Mouse (Mus musculus) bone marrow macrophage, adult 2 months (primary cell): ENCODE measurements around the gene Hira.
"Not testable (repeated sequence)": the region's sequence is repeated elsewhere in the genome, so short reads cannot be mapped to it uniquely, and the experiment has no call there.

Experiments used
- CTCF ChIP-seq: IDR thresholded peaks from 2 replicates; pipeline ENCODE4 v1.5.1; 2012; ENCODE audit warnings: low read depth, mild to moderate bottlenecking, low read length, moderate library complexity
- POLR2A ChIP-seq: IDR thresholded peaks from 2 replicates; pipeline ENCODE4 v1.6.1; 2012; ENCODE audit warnings: mild to moderate bottlenecking, low read depth, low read length, borderline replicate concordance

DNA sequence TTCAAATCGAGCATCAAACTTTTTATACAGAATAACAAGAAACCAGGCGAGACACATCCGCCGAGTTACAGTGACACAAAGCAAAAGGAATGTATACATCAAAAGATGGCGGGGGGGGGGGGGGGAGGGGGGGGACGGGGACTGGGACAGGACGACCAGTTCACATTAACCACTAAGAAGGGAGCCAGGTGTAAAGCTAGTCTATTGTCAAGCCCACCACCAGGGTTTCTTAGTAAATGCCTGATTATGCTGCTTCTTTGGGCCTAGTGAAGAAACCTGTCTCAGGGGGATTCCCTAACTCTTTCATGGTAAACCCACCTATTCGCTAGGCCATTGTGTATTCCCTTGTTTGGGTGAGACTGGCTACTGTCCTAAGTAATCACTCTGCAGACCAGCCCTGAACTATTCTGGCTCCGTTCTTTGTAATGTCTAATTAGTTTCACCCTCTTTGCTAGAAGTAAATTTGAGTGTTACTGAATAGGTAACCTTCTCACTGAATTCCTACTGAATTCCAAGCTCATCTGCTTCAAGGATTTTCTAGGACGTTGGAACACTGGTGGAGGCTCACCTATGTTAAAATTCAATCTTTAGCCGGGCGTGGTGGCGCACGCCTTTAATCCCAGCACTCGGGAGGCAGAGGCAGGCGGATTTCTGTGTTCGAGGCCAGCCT is 27.2 kb upstream of the Hira start:
- not testable (repeated sequence) for TF ChIP-seq POLR2A, CTCF
